Mouse (Mus musculus) adrenal gland, adult (tissue): ENCODE measurements around the gene Apc2.
"Not testable (repeated sequence)": the region's sequence is repeated elsewhere in the genome, so short reads cannot be mapped to it uniquely, and the experiment has no call there.

Experiments
- DNase-seq, 2 experiments: peaks; one replicate each; pipeline ENCODE4 v3.0.0; 2022 to 2023; ENCODE audit warnings: low spot score in 1 of 2; ENCODE audit not compliant: inconsistent age in 2 of 2

Gene Apc2

DNA sequence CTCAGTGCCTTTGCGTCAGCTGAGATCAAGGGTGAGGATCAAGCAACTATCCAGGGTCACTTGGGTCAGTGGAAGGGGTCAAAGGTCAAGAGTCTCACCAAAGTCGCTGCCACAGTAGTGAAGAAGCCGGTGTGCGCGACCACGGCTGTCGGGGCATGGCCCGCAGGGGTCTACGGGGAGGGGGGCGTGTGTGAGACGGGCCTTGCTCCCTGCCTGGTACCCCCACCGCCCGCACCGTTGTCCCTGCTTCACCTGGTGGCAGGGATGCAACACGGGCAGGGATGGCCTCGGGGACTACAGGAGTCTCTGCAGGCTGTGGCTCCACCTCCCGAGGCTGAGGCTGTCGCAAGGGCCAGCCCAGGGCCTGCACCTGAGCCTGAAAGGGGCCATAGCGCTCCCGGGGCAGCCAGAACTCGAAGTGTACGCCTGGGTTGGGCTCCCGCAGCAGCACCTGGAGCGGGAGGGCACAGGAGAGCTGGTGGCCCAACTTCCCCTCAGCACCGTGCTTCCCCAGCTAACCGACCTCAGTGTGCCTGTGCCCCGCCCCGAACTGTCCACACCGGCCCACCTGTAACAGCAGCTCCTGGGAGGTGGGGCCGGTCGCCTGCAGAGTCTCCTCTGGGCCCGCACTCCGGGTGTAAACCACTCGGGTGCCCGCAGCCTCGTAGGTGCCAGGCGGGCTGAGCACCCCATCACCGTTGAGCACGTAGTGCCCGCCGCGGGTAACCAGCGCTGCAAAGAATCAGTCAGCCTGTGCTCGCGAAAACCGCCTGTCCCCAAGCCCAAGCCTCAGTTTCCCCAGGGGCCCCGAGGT, 45.9 kb downstream of the Apc2 start:
- DNase-seq: no peak

DNA sequence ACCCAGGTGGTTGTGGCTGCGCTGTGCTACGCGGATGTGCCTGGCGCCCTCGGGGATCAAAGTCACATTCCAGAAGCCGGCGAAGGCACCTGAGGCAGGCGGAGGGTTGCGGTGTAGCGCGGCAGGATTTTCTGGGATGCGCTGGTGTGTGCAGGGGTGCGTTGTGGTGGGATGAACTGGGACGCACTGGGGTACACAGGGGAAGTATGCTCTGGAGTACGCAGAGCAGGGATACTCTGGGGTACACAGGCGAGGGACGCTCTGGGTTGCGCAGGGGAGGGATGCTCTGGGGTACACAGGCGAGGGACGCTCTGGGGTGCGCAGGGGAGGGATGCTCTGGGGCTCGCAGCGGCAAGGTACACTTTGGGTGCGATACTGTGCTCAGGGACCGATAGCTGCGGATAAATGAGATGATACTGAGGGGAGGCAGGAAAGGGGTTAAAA, 46.5 kb downstream of the Apc2 start:
- DNase-seq: peak in 1 of 2 experiments; percentile 11

DNA sequence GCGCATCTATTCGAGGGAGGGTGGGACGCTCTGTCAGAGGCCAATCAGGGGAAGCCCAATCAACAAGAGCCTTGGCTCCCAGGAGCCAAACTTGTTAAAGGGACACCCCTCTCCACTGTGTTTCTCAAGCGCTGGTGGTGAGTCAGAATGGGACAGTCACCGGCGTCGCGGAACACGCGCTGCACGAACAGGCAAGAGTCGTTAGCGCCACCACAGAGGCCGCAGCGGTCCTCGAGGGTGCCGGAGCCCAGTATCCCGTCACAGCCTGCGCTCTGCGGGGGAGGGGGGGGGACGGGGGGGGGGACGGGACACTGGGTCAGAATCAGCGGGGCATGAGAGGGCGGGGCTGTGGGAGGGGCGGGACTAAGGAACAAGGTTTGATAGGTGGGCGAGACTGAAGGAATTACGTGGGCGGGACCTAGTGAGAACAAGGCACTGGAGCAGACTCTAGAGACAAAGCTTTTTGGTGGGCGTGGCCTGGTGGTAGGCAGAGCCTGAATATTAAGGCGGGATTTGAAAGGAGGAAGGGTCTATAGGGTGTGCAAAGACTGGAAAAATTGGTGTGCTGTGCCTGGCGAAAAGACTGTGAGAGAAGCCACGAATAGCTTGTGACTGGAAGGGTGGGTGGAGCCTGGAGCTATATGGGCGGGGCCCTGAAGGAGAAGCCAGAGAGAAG, 47.1 kb downstream of the Apc2 start:
- DNase-seq: peak; percentile 74 to 83

DNA sequence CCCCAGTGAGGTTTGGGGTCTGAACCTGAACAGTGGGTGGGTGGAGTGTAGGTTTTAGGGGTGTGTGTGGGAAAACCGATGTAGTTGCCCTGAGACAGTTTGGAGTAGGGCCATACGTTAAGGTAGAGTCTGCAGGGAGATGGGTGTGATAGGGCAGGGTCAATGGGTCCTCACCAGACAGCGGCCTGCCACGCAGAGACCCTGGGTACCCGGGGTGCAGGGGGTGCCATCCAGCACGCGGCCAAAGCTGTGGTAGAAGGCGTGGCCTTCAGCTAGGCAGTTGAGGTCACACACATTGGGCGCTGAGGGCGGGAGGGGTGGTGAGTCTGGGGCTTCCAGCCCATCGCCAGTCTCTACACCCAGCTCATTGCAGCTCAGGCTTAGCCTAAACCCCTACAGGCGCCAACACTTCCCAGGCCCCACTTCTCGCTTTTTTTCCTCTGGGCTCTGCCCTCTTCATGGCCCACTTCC, 47.7 kb downstream of the Apc2 start:
- DNase-seq: peak in 1 of 2 experiments; percentile 24

DNA sequence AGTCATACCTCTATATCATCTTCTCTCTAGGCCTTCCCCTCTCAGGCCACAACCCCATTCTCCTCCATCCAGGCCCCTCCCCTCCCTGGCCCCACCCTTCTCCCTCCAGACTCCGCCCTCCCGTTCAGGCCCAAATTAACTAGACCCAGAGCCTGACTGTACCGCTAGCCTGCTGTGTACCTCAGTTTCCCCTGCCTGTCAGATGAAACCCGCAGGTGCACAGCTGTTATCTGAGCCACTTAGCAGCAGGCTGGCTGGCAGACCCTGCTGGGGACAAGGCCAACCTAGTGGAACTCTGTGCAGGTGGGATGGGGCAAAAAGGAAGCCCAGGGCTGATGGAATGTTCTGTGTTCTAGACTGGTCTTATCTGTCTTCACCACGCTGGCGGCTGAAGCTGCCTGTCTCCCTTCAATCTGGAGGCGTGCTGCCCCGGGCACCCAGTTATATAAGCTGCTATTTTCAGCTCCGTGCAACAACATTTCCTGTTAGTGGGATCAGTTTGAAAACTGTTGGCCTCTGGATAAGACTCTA, 48.4 kb downstream of the Apc2 start:
- peak; percentile 37 to 50 for DNase-seq

DNA sequence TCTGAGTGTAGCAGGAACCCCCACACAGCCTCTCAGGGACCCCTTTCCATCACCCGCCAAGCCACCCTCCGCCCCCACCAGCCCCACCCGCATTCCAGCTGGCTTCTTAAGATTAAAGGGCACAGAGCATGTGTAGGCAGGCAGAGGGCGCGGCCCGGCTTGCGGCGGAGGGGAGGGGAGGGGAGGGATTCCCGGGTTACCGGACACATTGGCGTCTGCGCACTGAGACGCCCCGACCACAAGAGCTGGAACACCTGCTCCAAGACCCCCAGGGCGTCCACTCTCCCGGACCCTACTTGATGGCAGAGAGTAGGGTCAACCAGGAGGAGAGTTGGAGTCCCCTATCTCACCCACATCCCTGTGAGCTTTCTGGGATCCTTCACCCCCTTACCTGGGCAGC, 49.3 kb downstream of the Apc2 start:
- DNase-seq: no peak

DNA sequence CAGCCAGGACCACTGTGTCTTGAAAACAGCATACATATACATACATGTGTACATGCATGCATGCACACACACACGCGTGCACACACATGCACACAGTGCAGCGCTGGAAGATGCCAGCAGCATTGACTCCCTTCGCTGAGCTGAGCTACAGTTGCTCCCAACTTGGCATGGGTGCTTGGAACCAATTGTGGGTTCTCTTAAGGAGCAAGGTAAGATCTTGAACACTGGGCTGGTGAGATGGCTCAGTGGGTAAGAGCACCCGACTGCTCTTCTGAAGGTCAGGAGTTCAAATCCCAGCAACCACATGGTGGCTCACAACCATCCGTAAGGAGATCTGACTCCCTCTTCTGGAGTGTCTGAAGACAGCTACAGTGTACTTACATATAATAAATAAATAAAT, 50.2 kb downstream of the Apc2 start:
- DNase-seq: not testable (repeated sequence)

DNA sequence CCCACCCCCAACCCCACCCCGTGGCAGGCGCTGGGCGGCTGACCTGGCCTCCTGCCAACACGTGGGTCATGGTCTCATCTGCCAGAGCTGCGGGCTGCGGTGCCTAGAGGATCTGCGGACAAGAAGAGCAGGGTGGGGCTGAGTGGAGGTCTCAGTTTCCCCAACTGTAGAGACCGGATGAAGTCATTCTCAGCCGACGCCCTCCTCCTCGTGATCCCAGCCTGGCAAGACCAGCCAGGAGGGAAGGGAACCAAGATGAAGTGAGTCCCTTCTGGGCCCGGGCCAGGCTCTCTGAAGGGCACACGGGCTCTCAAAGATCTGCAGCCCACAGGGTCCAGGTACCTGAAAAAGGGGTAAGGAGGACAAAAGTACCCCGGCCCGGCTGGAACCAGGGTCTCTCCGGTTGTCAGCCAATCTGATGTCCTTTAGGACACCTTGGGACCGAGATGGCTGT, 51.8 kb downstream of the Apc2 start:
- peak in 1 of 2 experiments; percentile 51 for DNase-seq

DNA sequence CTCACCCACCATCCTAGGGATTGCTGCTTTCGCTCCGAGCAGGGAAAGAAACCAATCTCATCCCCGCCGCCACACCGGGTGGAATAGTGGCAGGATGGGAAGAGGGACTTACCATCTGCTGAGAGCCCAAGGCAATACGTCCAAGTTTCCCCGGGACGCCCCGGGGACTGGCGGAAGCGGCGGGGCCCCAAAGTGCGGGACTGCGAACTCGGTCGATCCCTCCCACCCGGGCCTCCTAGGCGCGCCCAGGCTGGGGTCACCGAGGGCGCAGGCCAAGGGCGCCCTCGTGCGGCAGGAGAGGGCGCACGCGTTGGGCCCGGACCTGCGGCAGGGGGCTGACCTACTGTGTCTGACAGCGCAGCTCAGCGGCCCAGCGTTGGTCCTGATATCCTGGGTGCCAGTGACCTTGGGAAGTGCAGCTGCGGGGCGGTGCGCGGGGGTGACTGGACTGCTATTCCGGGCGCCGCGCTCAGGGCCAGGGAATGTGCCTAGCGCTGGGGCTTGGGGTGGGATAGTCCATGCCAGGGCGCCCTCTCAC, 52.5 kb downstream of the Apc2 start, which contains the start of gene Adamtsl5:
Gene Adamtsl5, minus strand, starts transcription at position 169 of the 538 bp plus-strand sequence.
- DNase-seq: peak; percentile 62 to 75

DNA sequence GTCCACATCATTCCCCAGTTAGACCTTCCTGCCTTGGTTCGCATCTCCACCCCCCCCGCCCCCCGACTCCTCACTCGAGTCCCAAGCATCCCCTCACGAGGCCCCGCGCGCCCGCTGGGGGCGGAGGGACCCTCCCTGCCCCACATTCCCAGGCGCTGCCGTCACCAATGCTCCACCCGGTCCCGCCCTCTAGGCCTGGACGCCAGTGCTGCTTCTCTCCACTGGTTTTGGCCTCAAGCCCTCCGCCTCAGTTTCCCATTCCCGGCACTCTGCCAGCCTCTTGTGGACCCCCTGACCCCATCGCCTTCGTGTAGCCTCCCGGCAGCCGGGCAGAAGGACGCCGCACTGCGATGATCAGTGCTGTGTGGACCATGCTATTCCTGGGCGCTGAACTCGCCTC, 53.2 kb downstream of the Apc2 start:
- no peak for DNase-seq

DNA sequence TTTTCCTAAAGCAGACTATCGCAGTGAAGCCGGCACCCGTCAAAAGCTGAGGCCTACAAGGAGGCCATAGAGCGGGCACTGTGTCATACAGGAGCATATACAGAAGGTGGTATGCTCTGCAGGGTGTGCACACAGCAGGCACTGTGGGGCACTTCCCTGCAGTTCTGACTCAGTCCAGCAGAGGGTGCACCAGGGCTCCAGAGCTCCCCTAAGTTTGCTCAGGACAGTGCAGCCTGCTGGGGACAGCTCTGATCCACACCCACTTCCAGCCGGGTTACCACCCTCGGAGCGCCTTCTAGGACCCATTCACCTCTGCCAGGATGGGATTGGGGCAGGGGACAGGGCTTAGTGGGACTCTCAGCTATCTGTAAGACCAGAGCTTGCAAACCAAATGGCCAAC, 54.5 kb downstream of the Apc2 start:
- DNase-seq: peak; percentile 83 to 96

DNA sequence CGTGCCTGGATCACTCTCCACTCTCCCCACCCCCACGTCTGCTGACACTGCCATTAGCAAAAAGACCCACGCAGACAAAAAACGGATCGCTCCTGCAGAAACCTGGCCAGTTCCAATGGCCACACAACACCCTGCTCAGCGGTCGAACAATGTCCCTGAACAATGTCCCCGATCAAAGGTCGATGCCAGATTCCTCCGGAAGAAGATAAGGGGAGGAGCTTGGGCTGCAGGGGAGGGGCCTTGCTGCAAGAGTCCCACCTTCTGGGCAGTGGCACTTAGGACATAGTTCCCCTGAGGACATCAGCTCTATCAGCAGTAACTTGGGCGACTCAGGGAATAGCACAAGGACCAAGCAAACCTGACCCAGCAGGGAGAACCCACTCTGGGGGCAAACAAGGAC, 56.1 kb downstream of the Apc2 start:
- DNase-seq: no peak

DNA sequence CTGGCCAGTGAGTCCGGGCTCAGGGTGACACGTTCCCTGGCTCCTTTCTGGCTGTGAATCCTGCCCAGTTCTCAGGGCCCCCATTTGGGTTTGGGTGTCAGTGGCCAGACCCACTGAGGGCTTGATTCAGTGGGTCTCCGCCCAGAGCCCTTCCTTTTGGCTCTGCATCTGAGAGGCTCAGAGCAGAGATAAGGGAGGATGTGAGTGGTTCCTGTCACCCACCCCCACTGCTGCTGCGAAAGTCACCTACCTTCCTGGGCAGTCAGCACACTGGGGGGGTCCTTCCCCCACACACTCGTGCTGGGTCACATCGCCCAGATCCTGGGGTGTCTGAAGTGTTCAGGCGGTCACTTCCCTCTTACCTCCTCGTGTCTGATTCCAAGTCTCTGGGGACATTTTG, 57.0 kb downstream of the Apc2 start:
- DNase-seq: no peak

DNA sequence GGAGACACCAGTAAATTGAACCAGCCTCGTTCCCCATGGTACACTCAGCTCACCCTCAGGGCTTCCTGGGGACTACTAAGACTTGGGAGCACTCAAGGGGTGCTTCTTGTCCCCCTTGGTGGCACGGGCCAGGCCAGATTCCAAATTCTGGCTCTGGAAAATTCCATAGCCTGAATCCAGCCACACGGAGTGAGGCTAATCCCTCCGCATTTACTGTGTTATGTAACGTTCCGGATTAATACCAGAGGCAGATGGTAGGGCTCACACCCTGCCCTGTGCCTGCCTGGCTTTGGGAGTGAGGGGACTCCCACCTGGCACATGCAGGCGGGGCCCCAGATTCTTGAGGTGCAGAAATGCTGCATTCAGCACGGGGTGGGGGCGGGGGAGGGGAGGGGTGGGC, 59.7 kb downstream of the Apc2 start:
- no peak for DNase-seq

DNA sequence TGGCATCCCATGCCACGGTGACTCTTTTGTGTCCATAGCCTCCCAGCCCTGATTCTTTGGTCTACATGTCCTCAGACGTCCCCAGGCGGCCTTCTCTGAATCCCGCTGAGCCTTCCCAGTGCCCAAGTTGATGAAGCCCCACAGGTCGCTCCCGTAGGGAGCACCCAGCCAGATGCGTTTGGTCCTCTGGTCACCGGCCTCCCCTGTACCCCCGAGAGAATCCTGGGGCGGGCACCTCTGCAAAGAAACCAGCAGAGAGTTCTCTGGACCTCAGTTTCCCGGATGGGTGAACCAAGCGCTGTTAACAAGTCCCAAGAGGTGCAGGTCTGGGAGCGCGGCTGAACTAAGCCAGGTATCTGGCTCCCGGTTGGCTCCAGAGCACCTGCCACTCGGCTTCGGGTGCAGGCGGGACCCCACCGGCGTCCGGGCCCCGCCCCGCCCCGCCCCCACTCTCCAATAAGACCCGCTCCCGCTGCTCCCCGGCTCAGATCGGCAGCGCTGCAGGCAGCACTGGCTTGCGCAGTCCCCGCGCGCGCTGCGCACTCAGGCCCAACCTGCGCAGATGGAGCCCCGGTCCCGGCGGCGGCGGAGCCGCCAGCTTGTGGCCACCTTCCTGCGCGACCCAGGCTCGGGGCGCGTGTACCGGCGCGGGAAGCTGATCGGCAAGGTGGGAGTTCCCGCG, 60.4 kb downstream of the Apc2 start, which contains the start of gene Plk5:
Gene Plk5, plus strand, starts transcription at position 459 of the 682 bp plus-strand sequence.
- DNase-seq: no peak

DNA sequence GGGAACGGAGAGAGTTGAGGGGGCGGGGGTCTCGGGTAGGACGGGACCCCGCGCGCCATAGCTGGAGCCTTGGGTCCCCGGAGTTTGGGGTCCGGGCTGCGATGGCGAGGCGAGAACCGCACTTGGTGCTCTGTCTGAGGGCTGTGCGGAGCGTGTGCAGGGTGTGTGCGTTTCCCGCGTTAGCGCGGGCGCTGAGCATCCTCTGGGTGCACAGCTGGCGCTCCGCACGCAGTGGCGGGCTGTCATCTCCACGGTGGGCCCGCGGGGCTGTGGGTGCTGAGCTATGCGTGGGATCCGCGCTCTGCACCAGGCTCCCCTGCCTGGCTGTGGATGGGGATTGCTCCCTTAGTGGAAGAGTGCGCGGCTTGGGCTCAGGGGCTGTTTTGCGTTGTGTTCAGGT, 61.0 kb downstream of the Apc2 start:
- no peak for DNase-seq

DNA sequence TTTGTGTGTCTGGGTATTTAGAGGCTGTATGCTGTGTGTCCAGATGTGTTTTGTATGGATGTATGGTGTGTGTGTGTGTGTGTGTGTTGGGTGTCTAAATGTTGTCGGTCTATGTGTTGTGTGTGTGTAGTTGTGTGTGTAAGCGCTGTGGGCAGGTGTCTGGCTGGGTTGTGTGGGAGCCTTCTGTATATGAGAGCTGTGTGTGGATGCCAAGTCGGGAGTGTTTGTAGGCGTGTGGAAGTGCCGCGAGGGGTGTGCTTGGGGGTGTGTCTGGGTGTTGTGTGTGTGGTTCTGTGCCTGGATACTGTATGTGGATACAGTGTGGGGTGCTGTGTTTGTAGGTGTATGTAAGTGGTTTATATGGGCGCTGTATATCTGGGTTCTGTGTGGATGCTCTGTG, 61.6 kb downstream of the Apc2 start:
- no peak for DNase-seq

DNA sequence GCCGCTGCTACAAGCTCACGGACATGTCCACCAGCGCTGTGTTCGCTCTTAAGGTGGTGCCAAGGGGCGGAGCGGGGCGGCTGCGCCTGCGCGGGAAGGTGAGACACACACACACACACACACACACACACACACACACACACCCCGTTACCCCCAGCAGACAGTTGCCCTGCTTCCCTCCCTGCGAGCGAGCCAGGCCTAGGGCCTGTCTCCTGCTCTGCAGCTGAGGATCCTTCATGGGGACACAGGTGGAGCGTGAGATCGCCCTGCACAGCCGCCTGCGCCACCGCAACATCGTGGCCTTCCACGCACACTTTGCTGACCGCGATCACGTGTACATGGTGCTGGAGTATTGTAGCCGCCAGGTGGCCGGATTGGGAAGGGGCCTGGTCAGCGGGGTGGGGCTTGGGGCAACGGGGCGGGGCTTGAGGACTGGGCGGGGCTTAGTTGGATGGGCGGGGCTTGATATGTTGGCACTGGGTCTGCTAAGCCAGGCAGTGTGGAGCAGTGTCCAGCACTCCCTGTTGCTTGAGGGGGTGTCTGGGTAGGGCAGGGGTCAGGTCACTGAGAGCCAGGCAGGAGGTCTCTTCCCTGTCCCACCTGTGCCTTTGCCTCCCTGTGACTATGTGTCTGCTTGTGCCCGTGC, 62.3 kb downstream of the Apc2 start:
- peak in 1 of 2 experiments; percentile 58 for DNase-seq

DNA sequence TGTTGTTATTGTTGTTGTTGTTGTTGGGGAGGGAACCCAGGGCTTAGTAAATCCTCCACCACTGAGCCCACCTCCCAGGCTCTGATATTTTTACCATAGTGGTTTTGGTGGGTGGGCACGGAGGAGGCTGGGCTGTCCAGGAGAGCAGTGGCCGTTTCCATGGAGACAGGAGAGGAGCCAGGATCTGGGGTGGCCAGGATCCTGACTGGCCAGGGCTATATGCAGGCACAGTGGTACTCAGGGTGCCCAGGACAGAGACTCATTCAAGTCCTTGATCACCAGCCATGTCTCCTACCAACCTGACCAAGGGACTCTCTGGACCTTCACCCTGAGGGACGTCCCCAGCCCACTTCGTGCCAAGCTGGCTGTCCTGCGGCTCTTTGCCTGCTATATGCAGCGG, 68.0 kb downstream of the Apc2 start:
- DNase-seq: no peak

DNA sequence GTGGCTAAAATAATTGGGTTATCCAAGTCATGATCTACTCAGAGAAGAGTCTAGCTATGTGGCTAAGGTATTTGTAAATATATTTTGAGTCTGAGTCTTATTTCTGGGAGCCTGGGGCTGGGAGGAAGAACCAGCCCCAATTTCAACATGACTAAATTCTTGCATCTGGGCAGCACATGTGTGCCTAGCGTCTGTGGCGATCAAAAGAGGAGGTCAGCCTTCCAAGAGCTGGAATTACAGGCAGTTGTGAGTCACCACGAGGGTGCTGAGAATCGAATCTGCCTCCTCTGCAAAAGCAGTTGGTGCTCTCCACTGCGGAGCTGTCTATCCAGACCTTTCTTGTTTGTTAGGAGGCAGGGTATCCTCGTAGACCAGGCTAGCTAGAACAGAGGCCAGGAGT, 70.0 kb downstream of the Apc2 start:
- DNase-seq: no peak
